Mouse (Mus musculus): ENCODE measurements around the gene Iffo2. TPM values are rescaled to one million over a fixed set of nuclear protein-coding genes. Genes with fewer than 3 reads are reported as not detected.

The Iffo2 gene
- polyA plus RNA-seq, 1 experiment: not detected

GRCm38 (mm10) chr4:139549448-139549847, 19.1 kb downstream of the Iffo2 start:
- H3K4me1 ChIP-seq (ENCODE audit: control insufficient read depth, insufficient read depth, low read length): peaks cover 4% of the 10 kb centered on the region; the same call in 1 of the 2 replicates
- WGBS: 87% methylated on average over 7 of the region's 7 CpGs
- H3K27ac ChIP-seq (ENCODE audit: insufficient read depth, low read depth, low read length): no peak overlapping the region
- TF ChIP-seq POLR2A (IDR thresholded peaks at IDR 0.05; ENCODE audit: insufficient read depth, low read depth, low read length) (no peak), CTCF (IDR thresholded peaks at IDR 0.05; ENCODE audit: insufficient read depth, low read depth, low read length) (no peak)
- H3K4me3 ChIP-seq (ENCODE audit: insufficient read depth, low read depth, low read length): no peak overlapping the region

GRCm38 (mm10) chr4:139555235-139555634, 24.9 kb downstream of the Iffo2 start:
- Histone ChIP-seq H3K27ac (ENCODE audit: insufficient read depth, low read depth, low read length) (no peak overlapping the region), H3K4me1 (ENCODE audit: control insufficient read depth, insufficient read depth, low read length) (peaks cover 4% of the 10 kb centered on the region; the same call in 1 of the 2 replicates), H3K4me3 (ENCODE audit: insufficient read depth, low read depth, low read length) (no peak overlapping the region)
- 74% methylated on average over 11 of the region's 11 CpGs for WGBS
- TF ChIP-seq CTCF (IDR thresholded peaks at IDR 0.05; ENCODE audit: insufficient read depth, low read depth, low read length) (no peak), POLR2A (IDR thresholded peaks at IDR 0.05; ENCODE audit: insufficient read depth, low read depth, low read length) (no peak)

GRCm38 (mm10) chr4:139555951-139556350, 25.6 kb downstream of the Iffo2 start:
- Histone ChIP-seq H3K4me3 (ENCODE audit: insufficient read depth, low read depth, low read length) (no peak overlapping the region), H3K4me1 (ENCODE audit: control insufficient read depth, insufficient read depth, low read length) (peaks cover 4% of the 10 kb centered on the region; the same call in 1 of the 2 replicates), H3K27ac (ENCODE audit: insufficient read depth, low read depth, low read length) (no peak overlapping the region)
- TF ChIP-seq POLR2A (IDR thresholded peaks at IDR 0.05; ENCODE audit: insufficient read depth, low read depth, low read length) (no peak), CTCF (IDR thresholded peaks at IDR 0.05; ENCODE audit: insufficient read depth, low read depth, low read length) (no peak)
- 79% methylated on average over 19 of the region's 19 CpGs for whole genome bisulfite sequencing

GRCm38 (mm10) chr4:139568361-139568760, 38.0 kb downstream of the Iffo2 start:
- H3K27ac ChIP-seq (ENCODE audit: insufficient read depth, low read depth, low read length): no peak overlapping the region

GRCm38 (mm10) chr4:139570756-139571155, 40.4 kb downstream of the Iffo2 start:
- TF ChIP-seq CTCF (IDR thresholded peaks at IDR 0.05; ENCODE audit: insufficient read depth, low read depth, low read length) (no peak), POLR2A (IDR thresholded peaks at IDR 0.05; ENCODE audit: insufficient read depth, low read depth, low read length) (no peak)
- Histone ChIP-seq H3K27ac (ENCODE audit: insufficient read depth, low read depth, low read length) (no peak overlapping the region), H3K4me3 (ENCODE audit: insufficient read depth, low read depth, low read length) (no peak overlapping the region), H3K4me1 (ENCODE audit: control insufficient read depth, insufficient read depth, low read length) (peaks cover 10% of the 10 kb centered on the region)
- WGBS: 62% methylated on average over 10 of the region's 10 CpGs

More at GRCm38 (mm10) chr4:139568361-139568760, 38.0 kb downstream of the Iffo2 start:
- 82% methylated on average over 15 of the region's 15 CpGs for WGBS
- Histone ChIP-seq H3K4me3 (ENCODE audit: insufficient read depth, low read depth, low read length) (no peak overlapping the region), H3K4me1 (ENCODE audit: control insufficient read depth, insufficient read depth, low read length) (no peaks in the 10 kb centered on the region)
- no peak for TF ChIP-seq CTCF (IDR thresholded peaks at IDR 0.05; ENCODE audit: insufficient read depth, low read depth, low read length)
- TF ChIP-seq POLR2A (IDR thresholded peaks at IDR 0.05; ENCODE audit: insufficient read depth, low read depth, low read length): no peak

GRCm38 (mm10) chr4:139572928-139573512, 42.7 kb downstream of the Iffo2 start:
- TF ChIP-seq CTCF (IDR thresholded peaks at IDR 0.05; ENCODE audit: insufficient read depth, low read depth, low read length) (no peak), POLR2A (IDR thresholded peaks at IDR 0.05; ENCODE audit: insufficient read depth, low read depth, low read length) (no peak)
- H3K27ac ChIP-seq (ENCODE audit: insufficient read depth, low read depth, low read length): no peak overlapping the region
- WGBS: 95% methylated on average over 12 of the region's 12 CpGs

GRCm38 (mm10) chr4:139574156-139574798, 43.9 kb downstream of the Iffo2 start:
- TF ChIP-seq POLR2A (IDR thresholded peaks at IDR 0.05; ENCODE audit: insufficient read depth, low read depth, low read length) (peak; percentile 79), CTCF (IDR thresholded peaks at IDR 0.05; ENCODE audit: insufficient read depth, low read depth, low read length) (peak; percentile 63)
- 2% methylated on average over 52 of the region's 52 CpGs for WGBS
- Histone ChIP-seq H3K27ac (ENCODE audit: insufficient read depth, low read depth, low read length) (peak overlapping the region; percentile 80), H3K4me1 (ENCODE audit: control insufficient read depth, insufficient read depth, low read length) (peaks cover 32% of the 10 kb centered on the region), H3K4me3 (ENCODE audit: insufficient read depth, low read depth, low read length) (peak overlapping the region; percentile 90)

More at GRCm38 (mm10) chr4:139572928-139573512, 42.7 kb downstream of the Iffo2 start:
- no peak overlapping the region for H3K4me3 ChIP-seq (ENCODE audit: insufficient read depth, low read depth, low read length)
- H3K4me1 ChIP-seq (ENCODE audit: control insufficient read depth, insufficient read depth, low read length): peaks cover 25% of the 10 kb centered on the region

- peaks cover 38% of the 10 kb centered on the region for H3K4me1 ChIP-seq (ENCODE audit: control insufficient read depth, insufficient read depth, low read length)
- H3K27ac ChIP-seq (ENCODE audit: insufficient read depth, low read depth, low read length): peak overlapping the region; percentile 75
- TF ChIP-seq POLR2A (IDR thresholded peaks at IDR 0.05; ENCODE audit: insufficient read depth, low read depth, low read length): no peak
- no peak for TF ChIP-seq CTCF (IDR thresholded peaks at IDR 0.05; ENCODE audit: insufficient read depth, low read depth, low read length)
- peak overlapping the region; percentile 90 for H3K4me3 ChIP-seq (ENCODE audit: insufficient read depth, low read depth, low read length)
- under 1% methylated on average over 111 of the region's 111 CpGs for WGBS
Observed at GRCm38 (mm10) chr4:139574799-139575672, 44.7 kb downstream of the Iffo2 start.

All from olfactory bulb, adult 2 months (tissue).